Mouse (Mus musculus) brain, embryonic 18.5 days (tissue): Measurements from ENCODE around the gene Iqsec3.
"Not testable (repeated sequence)": the region's sequence is repeated elsewhere in the genome, so short reads cannot be mapped to it uniquely, and the experiment has no call there.

Experiments used
- DNase-seq: peaks from one replicate; pipeline ENCODE4 v3.0.0-alpha.2; 2012; ENCODE audit warnings: low read depth, low spot score

The Iqsec3 gene

DNA sequence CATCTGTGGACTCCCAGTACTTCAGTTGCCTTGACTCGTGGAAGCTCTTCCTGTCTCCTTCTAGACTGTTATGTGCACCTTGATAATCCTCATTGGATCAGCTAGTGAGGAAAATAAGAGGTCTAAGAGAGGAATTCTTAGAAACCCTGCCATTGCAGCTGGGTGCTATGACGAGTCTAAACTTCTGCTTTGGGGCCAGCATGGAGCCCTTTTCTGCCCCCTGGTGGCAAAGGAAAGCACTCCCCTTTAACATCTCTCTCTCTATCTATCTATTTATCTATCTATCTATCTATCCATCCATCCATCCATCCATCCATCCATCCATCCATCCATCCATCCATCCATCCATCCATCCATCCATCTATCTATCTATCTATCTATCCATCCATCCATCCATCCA, 106.9 kb downstream of the Iqsec3 start:
- DNase-seq, result not testable (repeated sequence)

DNA sequence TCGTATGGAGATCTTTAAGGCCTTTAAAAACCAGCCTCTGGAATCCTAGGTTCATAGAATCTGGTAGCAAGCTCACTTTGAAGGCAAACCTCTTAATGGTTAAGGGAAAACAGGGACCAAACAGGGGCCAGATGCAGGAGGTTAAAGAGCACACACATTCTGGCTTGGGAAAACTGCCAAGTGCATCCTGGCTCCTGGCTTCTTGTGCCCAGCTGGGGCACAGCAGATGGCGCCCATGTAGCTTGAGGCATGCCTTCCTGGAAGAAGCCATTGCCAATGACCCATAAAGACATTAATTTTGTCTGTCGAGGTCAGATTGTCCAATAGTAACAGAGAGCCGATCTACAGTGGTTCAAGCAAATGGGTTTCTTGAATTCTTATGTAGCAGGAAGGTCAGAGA, 109.5 kb downstream of the Iqsec3 start:
- no peak for DNase-seq

DNA sequence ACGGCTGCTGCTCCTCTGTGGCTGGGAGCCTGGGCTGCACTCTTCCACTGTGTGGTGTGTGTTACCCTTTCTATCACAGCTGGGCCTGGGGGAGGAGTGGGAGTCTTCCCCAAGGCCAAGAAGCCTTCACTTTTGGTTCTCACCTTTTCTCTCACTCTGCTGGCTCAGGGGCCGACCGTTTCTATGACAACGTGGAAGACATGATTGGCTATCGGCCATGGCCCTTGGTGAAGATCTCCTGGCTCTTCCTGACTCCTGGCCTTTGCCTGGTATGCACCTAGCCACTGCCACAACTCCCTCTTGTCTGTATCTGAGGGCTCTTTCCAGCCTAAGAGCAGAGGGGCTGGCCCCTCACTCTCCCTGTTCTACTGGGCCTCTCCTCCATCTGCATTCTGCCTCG, 110.4 kb downstream of the Iqsec3 start:
- DNase-seq, result no peak

DNA sequence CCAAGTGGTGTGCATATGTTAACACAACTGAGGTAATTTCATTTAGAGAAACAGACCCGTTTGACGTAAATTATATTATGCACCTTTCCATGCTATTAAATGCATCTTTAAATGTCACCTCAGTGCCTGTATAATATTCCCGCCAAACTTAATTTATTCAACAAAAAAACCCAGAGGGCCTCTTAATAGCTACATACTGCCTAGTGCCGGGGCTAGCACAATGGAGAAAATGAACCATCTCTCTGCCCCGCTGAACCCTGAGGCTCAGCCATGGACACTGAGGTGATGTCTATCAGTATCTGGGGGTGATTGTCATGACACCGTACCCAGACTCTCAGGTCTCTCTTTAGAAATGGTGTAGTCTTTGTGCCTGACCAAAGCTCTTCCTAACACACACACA, 116.2 kb downstream of the Iqsec3 start:
- DNase-seq, result no peak

DNA sequence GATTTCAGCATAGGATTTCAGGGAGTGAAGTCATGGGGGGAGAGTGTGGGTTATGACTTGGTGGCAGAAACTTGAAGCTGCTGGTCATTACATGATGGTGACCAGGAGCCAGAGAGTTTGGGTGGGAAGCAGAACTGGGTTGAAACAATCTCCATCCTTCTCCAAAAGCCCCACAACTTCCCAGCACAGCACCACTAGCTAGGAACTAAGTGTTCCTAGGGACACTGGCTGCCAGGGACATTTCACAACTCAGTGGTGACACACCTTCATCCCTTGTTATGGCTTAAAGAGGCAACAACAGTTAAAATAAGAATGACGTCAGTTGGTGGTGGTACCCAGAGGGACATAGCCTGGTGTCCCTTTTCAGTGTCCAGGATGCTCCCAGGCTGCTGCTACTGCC, 117.4 kb downstream of the Iqsec3 start:
- no peak for DNase-seq

DNA sequence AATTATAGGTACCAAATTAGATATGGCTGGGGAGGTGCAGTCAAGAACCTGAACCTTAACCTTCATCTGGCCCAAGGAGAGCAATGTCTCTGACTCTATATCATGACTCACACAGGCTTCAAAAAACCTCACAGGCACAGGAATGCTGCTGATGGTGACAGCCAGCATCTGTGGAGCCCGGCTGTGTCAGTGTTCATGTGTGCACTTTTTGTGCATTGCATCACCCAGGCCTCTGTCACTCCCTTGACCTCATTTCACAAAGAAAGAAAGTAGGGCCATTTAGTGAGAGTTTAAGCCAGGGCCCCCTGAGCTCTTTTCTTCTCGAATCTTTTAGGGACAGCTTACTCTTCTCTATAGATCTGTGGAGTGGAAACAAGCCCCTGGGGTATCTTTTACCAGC, 121.2 kb downstream of the Iqsec3 start:
- no peak for DNase-seq

DNA sequence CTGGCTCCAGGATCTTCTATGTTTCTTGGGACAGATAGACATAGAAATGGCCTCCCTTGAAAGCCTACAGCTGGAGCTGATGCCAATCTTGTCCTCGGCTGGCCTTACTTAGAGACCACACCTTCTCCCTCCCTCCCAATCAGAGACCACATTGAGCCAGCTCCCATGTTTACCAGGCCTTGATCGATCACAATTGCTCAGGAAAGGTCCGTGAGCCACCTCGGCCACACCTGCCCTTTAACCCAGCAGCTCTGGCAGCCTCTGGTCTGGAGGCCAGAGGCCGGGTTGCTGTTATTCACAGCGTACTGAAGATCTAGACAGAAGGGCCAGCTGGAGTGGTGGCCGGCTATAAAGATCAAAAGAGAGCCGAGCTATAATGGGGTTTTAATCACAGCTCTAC, 127.0 kb downstream of the Iqsec3 start:
- DNase-seq, result no peak

DNA sequence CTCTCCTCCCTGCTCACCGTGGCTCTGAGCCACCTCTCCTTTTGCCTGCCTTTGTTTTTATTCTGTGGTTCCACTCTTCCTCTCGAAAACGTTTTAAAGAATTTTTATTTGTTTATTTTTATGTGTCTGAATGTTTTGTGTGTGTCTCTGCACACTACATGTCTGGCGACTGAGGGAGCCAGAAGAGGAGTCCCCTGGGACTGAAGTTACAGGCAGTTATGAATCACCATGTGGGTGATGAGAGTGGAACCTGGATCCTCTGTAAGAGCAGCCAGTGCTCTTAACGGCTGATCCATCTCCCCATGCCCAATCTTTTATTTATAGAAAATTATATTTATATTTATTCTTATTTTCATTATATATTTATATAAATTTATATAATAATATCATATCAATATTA, 129.1 kb downstream of the Iqsec3 start:
- DNase-seq, result no peak

DNA sequence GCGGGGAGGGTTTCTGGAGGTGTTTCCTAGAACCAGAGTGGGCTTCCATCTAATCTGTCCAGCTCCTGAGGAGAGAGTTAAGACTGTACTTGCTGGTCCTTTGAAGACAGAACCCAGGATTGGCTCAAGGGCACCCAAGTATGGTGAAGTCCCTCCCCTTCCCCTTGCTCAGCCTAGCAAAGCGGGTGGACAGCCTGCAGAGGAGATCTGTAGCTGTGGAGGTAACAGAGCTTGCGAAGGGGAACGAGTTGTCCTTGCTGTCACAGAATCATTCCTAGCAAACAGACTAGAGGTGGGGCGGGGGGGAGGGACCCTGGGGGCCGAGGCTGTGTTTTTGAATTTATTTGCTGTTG, 129.7 kb downstream of the Iqsec3 start:
- DNase-seq, result no peak

DNA sequence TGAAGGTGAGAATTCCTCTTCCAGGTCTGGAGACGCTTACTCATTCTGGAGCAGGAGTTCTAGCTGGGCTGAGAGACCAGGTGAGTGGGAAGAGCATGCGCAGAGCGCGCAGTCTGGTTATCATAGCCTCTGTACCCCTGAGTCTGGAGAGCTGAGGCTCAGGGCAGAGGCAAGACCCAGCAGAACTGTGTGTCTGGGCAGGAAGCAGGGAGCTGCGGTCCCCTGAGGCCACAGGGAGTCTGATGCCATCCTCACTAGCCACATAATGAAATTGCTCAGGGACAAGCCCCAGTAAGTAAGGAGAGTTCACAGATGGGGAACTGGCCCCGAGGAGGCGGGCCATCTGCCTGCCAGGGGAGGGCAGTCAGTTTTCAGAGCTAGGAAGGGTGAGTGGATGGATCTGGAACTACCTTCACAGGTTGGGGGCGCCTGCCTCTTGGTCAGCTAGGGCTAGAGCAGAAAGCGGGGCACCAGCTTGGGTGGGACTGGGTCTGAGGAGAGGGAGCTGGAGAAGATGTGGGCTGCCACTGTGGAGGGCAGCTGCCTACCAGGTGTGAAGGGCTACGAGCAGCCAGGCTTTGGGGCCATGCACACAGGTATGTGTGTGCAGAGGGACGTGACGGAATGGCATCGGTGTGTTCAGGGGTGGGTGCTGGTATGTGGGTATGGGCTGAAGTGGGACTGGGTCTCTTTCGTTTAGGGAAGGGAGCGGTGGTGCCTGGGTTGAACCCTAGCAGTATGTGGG, 130.3 kb downstream of the Iqsec3 start, which contains the start of gene Slc6a12:
TSS of gene Slc6a12 (plus strand) at position 51 of the 745 bp plus-strand sequence.
- no peak for DNase-seq

DNA sequence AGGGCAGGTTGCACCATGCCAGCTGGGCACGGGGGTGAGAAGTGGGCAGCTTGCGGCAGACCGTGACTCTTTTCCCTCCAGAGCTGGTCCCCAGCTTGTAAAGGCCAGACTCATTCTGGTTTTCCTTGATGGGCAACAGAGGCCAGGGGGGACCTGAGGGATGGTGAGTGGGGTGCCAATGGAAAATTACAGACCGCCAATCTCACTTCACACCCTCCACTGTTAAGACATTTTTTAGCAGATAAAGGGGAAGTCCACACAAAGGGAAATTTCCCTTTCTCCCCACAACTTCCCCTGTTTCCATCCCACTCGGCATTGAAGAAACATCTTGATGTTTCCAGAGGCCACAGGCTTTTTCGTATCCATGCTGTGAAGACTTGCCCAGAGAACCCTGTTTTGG, 131.8 kb downstream of the Iqsec3 start:
- no peak for DNase-seq

DNA sequence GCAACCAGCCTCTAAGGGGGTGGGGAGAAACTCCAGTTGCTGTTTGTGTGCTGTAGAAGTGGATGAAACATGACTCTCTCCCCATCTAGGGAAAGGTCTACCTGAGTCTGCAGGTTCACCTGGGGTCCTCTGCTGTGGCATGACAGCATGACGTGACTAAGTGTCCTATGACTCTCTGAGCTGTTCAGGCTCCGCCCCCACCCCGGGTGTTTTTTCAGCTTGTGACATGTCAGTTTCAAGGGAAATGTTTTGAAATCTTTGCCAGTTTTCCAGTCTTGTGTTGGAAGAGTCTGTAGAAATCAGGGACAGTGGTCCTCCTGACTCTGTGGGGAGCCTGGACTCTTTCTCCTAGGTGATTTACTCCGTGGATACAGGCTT, 135.0 kb downstream of the Iqsec3 start:
- no peak for DNase-seq

DNA sequence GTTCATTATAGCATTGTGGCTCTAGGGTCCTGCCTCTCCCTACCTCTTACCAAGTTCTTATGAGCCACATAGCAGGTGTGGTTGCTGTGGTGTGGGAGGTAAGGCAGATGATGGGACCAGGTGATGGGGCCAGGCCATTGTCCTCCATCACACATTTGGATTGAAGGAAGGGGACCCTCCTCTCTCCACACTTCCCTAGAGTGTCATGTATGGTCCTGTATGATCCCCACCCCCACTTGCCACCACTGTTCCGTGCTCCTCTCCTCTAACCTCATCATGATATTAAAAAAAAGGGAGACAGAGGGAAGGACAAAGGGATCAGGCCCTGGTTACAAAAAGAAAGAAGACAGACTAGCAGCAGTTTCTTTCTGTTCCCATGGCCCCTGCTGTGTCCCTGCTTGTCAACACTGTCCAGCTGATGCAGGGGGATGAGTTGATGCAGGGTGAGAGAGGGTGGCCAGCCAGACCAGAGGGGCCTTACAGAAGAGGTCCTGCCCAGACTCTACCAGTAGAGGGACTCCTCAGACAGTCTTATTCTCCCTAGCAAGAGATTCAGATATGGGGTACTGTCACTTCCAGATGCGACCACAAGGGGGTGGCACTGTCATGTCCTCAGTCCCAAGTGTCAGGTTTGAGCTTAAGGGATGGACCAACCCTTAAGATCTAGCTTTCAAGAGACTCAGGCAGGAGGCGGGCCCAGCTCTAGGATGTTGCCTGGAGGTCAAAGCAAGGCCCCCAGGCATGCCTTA, 135.5 kb downstream of the Iqsec3 start:
- DNase-seq, result peak; percentile 42

DNA sequence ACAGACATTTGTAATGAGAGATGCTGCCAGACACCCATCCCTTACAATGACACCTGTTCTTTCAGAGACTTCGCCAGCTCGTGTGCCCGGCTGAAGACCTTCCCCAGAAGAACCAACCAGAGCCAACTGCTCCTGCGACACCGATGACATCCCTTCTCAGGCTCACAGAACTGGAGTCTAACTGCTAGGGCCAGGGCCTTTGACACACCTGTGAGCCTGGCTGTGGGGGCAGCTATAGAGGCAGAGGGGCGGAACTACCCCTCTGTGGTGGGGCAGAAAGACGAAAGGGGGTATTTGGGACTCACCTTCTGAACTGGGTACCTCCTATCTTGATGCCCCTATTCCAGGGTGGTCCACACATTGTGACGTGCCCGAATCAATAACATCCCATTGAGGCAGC, 136.2 kb downstream of the Iqsec3 start:
- no peak for DNase-seq

DNA sequence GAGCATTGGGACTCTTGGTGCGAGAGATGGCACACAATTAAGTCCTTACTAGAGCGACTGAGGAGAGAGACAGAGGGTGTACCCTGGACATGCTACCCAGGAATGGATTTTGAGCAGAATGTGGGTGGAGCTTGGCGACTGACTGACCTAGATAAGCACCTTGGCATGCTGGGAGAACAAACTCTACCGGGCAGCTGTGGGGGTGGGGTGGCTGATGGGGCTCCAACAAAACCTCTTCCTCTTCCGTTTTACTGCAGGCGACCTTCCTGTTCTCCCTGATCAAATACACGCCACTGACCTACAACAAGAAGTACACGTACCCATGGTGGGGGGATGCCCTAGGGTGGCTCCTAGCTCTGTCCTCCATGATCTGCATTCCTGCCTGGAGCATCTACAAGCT, 136.9 kb downstream of the Iqsec3 start:
- no peak for DNase-seq

DNA sequence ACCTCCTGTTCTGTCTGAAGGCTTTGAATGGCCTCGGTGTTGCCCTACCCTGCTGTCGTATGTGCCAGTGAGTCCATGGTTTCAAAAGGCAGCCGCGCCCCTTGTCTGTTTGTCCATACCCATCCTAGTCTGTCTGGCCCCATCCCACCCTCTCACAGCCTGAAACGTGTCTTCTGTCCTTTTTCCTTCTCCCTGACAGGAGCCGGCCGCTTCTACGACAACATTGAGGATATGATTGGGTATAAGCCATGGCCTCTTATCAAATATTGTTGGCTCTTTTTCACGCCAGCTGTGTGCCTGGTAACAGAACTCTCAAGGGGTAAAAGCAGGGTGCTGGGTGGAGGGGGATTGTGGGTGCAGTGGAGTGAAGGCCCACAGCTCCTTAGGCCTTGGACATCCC, 137.6 kb downstream of the Iqsec3 start:
- DNase-seq, result no peak

DNA sequence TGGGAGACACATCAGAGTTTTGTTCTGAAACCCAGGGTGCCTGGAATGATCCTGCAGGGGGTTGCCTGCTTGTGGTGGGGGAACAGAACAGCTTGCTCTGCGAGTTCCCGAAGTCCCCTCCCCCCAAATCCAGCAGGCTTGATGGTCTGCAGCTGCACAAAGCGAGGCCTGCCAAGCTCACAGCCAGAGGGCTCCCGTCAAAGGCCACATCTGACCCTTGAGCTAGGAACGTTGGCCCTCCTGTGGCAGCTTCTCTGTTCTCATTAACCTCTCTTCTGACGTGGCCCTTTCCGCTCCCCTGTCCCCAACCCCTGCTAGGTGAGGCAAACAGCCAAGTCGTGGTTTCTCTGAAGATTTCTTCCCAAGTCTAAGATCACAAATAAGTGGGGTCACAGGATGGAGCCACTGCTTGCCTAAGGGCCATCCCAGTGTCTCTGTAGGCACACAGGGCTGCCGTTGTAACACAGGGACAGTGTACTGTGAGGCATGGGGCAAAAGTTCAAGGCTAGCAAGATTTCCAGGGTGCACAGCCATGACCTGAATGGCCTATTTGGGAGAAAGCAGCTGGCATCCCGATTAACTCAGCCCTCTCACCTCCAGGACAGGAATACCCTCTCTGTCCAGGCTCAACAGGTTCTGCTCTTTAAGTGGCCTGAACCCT, 143.5 kb downstream of the Iqsec3 start:
- DNase-seq, result no peak

DNA sequence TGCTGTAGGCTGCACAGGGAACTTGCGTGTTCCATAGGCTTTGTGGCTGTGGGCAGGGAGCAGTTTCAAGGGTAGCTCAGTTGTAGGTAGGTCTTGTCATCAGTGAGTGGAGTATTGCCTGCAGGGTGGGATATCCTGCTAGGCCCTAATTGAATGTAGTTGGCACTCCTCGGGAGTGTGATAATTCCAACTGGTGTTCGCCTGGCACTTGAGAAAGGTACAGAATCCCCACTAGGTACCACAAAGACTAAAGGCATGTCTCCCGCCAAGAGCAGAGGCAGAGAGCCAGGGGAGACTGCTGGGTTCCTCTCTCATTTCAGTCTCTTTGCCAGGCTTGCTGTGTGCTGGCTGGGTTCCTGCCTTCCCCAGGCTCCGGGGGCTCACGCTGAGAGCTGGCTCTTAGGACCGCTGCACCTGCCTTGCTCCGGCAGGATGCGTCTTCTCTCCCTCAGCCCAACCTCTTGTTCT, 145.0 kb downstream of the Iqsec3 start:
- DNase-seq, result peak; percentile 60

DNA sequence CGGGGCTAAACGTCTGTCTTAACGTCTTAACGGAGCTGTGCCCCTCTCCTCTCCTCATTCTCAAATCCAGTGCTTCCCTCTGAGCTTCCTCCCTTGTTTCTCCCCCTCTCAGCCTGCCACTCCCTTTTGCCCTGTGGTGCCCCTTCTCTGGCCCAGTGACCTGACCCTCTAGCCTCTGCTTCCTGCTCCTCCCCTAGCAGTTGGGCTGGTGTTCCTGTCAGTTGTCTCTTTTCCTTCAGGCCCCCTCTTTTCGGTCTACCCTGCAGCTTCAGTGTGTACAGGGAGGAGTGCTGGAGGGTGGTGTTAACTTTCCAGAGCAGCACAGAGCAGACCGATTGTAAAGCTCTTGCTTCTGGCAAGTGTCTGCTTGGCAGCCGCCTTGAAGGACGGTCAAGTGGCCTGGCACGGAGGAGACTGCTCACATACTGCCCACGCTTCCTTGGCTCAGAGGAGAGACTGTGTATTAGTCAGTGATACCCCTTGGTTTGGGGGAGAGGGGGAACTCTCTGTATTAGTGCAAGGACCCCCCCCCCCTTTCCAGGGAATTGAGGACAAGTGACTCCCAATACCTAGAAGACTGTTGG, 146.9 kb downstream of the Iqsec3 start:
- DNase-seq, result no peak

DNA sequence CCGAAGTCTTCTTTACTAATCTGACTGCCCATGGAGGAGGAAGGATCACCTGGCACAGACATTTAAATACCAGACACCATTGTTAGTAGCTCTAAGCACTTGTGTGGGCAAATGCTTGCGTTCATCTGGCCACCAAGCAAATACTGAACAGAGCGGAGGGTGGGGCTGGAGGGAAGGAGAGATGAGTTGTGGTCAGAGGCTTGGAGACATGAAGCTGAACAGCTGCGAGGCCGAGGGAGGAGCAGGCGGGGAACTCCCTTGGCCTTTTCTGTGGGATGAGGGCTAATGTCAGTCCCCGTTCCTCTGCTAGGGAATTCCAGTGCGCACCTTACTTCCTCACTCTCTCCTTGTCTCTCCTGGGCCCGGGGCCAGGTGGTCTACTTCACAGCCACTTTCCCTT, 147.7 kb downstream of the Iqsec3 start:
- no peak for DNase-seq

DNA sequence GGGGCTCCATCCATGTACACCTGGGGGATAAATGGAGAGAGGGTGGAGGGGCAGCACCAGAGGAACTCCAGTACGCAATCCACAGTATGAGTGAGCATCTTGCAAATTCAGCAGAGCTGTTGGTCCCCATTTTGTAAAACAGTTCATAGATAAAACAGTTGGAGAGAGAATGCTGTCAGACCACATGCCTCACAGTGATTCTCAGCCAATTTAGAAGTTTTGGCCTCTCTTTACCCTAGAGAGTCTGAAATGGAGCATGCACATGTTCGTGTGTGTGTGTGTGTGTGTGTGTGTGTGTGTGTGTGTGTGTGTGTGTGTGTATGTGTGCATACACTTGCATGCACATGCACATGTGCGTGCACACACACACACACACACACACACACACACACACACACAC, 148.2 kb downstream of the Iqsec3 start:
- DNase-seq, result no peak
